Mouse (Mus musculus) ES-CJ7 (cell line): ENCODE measurements around the gene Aff1.

Experiments
- DNase-seq: peaks from one replicate; pipeline ENCODE4 v3.0.0; 2011; ENCODE audit warnings: low read depth, low spot score

The Aff1 gene

DNA sequence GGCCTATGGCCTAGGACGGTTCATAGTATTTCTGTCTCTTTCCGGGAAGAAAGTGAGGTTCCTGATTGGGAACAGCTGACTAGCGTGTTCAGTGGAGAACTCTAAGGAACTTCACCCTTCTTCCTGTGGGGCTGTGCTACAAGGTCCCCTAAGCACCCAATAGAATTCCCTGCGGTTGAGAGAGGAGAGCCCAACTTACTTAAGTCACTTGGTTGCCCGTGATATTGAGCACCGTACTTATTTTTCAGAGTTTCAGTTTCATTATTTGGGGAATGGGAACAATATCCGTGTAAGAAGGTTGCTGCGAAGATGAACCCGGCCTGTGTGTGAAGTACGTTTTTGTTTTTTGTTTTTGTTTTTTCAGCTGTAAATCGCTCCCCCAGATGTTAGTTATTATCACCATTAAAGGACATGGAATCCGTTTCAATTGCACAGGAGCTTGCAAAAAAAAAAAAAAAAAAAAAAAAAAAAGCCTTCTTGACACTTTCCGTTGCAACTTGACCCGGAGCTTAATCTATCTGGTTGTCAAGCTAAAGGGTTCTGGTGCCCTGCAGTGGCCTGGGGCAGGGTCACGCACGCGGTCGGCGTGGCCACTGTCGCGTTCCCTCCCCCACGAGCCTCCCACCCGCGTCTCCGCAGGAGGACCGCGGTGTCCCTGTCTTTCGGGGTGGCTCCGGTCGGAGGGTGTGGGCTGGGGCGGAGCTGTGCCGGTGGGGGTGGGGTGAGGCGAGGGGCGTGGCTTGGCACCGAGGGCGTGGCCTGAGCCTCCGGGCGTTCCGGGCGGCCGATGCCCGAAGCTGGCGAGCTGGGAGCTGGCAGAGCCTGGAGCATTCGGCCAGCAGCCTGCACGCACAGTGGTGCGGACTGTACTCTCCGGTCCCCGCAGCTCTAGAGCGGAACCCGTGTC, at the start of gene Aff1:
TSS of gene Aff1 (plus strand) at position 751 of the 907 bp plus-strand sequence.
- peak; percentile 86 for DNase-seq

DNA sequence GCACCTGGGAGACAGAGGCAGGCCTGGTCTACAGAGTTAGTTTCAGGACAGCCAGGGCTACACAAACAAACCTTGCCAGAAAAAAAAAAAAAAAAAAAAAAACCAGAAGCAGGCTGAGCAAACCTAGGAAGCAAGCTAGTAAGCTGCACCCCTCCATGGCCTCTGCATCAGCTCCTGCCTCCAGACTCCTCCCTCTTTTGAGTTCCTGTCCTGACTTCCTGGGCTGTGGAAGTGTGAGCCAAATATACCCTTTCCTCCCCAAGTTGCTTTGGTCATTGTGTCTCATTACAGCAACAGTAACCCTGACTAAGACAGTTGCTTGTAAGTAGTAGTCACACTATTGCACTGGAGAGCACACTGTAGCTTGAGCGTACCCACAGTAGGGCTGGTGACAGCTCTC, 48.0 kb upstream of the Aff1 start:
- peak; percentile 16 for DNase-seq

DNA sequence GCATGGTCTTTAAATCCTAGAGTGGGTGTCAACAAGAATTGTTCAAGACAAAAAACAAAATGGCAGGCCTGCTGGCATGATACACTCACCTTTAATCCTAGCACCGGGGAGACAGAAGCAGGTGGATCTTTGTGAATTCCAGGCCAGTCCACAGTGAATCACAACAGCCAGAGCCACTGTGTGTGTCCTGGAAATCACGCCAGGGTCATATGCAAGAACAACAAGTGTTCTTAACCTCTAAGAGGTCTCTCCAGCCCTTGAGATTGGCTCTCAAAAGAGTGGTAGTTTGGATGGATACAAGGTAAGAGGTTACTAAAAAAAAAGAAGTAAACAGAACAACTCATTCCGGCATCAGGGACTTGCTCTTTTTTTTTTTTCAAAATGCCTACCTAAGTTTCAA, 44.9 kb upstream of the Aff1 start:
- no peak for DNase-seq

DNA sequence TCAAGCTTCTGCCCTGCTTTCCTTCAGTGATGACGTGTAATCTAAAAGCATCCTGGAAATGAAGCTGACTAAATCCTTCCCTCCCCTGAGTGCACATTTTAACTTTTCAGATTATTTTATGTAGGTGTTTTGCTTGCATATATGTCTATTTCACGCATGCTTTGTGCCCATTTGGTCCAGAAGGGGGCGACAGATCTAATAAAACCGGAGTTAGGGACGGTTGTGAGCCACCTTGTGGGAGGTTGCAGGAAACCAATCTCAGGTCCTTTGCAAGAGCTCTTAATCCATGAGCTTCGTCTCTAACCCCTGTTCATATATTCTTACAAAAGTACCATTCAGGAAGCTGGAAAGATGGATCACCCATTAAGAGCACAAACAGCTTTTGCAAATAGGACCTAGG, 37.9 kb upstream of the Aff1 start:
- DNase-seq = peak; percentile 93

DNA sequence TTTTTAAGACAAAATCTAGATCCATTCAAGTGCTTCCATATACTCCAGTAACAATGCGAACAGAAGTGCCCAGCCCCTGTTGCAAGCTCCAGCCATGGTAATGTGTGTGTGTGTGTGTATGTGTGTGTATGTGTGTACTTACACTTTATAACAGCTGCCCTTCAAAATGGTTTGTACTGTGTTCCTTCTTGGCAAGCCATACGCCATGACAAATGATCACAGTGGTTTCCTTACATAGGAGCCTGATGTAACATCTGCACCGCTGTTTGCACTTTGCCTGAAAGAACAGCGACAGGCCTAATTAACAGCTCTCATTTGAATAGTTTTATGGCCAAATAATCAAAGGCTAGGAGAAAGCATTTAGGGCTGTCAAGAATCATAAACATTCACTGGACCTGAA, 37.4 kb upstream of the Aff1 start:
- DNase-seq = no peak

DNA sequence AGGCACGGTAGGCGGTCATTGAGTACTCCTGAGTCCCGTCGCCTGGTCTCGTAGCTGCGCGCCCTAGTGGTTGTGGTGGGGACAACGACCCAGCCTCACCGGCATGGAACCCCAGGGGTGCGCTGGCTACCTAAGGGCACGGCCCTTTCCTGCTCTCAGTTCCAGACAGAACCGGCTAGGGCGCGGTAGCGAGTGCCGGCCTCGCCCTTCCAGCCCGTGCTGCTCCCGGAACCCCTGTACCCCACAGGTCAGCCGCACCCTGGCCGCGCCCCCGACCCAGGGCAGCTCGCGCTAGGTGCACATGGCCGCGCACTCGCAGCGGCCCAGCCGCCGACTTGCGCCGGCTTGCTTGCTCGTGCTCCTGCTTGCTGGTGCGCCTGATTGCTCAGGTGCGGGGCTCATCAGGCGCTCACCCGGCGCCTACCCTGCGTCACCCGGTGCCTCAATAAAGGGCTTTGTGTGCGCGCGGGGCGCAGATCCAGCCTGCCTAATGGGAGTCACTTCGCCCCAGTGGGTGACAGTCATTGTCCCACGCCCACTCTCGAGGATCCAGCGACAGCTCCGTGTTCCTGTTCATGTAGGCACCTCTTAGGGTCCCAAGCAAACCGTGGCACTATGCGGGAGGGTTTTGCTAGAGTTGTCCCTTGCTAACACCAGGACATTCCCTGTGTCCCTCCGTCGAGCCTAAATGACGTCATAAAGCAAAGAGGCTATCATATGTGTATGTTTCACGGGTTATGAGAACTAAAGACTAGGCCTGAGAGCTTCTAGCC, 36.6 kb upstream of the Aff1 start, which contains the start of gene 1700016H13Rik:
TSS of gene 1700016H13Rik (minus strand) at position 665 of the 773 bp plus-strand sequence.
- peak; percentile 92 for DNase-seq

DNA sequence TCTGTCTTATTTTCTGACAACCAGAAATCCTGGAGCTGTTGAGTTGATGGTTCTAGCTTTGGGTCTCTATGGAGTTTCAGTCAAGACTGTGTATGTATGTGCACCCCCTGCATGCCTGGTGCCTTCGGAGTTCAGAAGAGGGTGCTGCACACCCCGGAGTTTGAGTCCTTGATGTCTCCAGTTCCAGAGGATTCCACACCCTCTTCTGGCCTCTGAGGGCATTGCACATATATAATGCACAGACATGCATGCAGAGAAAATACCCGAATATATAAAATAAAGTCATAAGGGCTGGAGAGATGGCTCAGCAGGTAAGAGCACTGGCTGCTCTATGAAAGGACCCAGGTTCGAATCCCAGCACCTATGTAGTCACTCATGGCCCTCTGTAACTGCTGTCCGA, 33.3 kb upstream of the Aff1 start:
- DNase-seq = peak; percentile 54

DNA sequence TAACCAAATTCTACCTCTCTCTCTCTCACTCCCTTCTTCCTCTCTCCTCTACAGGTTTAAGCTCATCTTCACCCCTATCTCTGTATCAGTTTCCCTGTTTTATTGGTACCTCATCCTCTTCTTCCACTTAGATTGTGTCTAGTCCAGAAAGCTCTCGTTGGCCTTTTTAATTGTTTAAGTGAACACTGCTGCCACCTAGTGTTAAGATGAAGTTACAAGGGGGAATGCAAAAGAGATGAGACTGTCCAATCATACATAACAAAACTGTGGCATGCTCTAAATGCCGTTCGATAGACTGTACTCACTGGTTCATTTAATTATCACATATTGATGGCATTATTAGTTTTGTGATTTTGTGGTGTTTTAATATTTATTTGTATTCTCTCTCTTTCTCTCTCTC, 32.6 kb upstream of the Aff1 start:
- DNase-seq = peak; percentile 78

DNA sequence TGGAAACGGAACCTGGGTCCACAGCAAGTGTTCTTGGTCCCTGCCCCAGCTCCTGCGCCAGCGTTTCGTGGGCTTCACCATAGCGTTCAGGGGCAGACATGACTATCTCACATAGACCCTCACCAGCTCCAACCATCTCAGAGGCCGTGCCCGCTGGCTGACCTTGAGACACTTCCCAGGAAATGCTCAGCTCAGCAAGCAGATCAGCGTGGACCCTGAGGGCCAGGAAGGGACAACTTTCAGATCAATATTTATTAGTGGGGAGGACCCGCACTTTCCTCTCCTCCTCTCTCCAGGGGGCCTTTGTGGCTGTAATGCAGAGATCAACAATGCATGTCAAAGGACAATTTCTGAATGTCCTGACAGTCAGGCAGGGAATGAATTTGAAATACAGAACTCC, 27.2 kb upstream of the Aff1 start:
- peak; percentile 55 for DNase-seq

DNA sequence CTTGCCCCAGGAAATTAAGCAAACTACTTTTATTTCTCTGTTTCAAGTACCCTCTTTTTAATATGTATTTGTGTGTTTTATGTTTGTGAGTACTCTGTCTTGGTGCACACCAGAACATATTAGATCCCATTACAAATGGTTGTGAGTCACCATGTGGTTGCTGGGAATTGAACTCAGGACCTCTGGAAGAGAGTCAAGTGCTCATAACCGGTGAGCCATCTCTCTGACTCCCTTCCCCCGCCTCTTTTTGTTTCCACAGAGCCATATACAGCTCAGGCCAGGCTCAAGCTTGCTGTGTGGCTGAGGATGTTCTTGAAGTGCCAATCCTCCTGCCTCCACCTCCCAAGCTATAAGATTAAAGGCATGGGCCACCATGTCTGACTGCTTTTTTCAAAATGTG, 26.3 kb upstream of the Aff1 start:
- DNase-seq = no peak

DNA sequence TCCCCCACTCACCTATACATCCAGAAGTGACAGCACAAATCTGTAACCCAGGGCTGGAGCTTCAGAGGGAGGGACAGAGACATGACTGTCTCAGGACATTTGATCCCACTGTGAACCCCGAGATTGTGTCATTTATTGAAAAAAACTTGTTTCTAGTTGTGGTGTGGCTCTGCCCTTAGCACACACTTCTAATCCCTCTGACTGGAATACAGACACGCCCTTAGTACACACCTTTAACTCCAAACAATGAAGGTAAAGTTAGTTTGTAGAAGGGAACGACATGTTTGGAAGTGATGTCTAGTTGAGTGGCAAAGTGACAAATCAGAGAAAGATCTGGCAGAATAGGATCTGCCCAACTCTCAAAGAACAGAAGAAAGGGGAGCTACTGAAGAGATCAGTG, 20.3 kb upstream of the Aff1 start:
- DNase-seq = no peak

DNA sequence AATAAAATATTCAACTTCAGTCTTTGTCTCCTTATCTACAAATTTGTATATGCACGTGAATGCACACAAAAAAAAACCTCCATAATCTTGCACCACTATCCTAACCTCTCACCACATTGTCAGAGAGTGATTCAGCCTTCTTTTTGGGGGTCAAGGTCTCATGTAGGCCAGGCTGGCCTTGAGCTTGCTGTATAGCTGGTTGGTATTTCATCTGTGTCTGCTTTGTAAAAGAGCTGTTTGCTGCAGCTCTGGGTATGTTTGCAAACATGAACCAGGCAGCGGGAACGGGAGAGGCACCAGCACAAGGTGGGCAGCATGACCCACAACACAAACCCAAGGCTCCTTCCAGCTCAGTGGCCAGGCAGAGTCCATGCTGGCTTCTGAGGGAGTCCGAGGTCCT, 18.6 kb upstream of the Aff1 start:
- no peak for DNase-seq

DNA sequence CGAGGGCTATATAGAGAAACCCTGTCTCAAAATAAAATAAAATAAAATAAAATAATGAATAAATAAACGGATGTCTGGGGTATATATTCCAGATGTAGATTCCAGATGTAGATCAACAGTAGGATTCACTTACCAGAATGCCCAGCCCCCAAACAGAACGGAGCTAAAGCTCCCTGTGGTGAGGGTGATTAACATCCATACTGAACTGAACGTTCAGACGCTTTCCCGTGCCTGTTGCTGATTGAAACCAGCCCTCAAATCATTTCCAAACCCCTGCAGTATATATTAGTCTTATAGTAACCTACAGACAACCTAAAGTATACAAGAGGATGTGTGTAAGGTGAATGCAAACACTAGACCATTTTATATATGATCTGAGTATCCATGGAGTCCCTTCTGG, 17.7 kb upstream of the Aff1 start:
- DNase-seq = peak; percentile 59

DNA sequence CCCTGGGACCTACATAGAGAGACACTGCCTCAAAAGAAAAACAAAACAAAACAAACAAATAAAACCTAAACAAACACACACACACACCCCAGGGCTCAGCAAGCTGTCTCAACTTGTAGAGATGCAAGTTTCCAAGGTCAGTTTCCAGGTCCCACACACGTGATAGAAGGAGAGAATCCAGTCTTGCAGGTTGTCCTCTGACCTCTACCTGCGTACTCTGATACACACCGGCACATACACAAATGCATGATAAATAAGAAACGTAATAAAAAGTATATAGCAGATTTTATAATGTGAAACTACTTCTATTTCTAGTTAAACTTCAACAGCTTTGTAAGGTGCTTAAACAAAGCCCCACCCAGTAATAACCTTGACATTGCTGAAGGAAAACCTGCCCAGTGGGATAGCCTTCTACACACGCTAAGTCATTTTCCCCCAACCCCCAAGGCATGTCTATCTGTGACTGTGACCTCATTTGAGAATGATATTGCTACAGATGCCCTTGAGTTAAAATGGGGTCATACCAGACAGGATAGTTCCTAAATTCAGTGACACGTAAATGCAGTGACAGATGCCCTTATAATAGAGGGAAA, 15.8 kb upstream of the Aff1 start:
- no peak for DNase-seq

DNA sequence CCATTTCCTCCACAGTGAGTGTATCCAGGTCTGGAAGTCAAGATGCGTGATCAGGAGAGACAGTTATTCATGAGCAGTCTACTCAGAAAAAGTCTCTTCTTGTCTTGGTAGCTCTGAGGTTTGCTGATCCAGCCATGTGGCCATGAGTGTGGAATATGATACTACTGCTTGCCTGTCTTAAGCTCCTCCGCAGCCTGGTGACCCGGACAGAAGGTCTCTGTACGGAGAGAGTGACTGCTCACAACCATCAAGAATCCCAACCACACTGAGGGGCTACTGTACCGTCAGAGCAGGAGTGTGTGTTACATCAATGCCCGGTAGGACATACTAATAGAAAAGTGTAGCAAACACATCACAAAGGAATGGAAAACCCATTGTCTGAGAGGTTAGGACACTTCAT, 14.3 kb upstream of the Aff1 start:
- no peak for DNase-seq

DNA sequence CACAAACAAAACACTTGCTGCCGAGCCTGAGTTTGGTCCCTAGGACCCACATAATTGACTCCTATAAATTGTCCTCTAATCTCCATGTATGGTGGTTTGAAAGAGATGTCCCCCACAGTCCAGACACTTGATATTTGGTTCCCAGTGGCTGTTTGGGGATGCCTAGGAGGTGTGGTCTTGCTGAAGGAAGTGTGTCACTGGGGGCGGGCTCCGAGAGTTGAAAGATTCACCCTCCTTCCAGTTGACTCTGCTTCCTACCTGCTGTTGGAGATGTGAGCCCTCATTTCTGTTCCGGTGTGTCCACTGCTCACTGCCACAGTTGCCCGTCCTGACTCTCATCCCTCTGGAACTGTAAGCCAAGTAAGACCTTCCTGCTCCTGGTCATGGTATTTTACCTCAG, 13.2 kb upstream of the Aff1 start:
- DNase-seq = peak; percentile 56

DNA sequence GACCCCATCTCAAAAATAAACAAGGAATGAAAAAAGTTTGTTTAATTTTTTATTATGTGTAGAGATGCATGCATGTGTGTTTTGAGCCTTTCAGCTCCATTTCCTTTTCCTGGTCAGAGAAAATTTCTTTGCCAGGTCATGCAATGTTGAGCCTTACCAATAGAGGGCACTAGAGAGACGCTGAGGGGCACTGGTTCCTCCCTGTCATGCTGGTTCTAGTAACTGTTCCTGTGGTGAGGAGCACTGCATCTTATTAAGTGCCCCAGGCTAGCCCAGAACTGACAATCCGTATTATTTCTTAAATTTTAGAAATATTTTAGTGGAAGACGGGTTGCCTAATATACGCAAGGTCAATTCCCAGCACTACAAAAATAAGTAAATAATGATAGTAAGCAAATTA, 11.8 kb upstream of the Aff1 start:
- DNase-seq = peak; percentile 79

DNA sequence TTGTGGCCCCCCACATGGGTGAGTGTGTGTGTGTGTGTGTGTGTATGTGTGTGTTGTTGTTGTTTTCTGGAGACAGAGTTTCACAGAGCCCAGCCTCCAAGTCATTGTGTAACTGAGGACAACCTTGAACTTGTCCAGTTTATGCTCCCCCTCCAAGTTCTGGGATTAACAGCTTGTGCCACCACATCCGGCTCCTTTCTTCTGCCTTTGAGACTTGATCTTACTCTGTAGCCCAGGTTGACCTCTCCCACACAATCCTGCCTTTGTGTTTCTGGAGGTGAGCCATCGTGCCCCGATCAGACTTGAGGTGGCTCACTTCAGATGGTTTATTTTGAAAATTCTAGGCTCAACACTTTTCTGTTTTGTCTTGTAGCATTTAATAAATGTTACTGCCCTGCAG, 10.3 kb upstream of the Aff1 start:
- no peak for DNase-seq

DNA sequence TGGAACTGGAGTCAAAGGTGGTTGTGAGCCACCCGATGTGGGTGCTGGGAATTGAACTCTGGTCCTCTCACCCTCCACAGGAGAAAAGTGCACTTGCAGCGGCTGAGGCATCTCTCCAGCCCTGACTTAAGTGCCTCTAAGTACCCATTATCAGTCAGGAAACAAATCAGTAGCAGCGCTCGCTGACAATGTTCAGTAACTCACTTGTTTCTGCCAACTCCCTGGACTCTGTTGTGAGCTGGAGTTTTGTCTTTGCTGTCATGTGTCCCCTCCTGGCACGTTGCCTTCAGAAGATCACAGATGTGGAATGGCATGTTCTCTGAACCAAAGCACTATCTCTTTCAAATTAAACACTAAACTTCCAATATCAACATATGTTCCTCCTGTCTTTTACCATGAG, 2.5 kb upstream of the Aff1 start:
- DNase-seq = no peak

DNA sequence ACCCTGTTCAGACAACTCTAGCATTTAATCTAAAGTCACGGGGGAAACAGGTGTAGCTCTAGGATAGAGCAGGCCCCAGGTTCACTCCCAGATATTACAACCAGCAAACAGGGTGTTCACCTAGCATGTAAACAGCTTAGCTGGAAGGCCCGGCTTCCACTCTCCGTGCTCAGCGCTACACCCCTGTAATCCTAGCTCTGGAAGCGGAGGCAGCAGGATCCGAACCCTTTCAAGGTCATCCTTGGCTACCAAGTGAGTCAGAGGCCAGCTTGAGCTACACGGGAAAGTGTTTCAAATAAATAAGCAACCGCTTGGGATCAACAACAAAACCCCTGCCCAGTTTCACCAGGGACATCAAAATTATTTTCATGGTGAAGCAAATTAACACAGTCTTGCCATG, 2.0 kb upstream of the Aff1 start:
- peak; percentile 74 for DNase-seq

DNA sequence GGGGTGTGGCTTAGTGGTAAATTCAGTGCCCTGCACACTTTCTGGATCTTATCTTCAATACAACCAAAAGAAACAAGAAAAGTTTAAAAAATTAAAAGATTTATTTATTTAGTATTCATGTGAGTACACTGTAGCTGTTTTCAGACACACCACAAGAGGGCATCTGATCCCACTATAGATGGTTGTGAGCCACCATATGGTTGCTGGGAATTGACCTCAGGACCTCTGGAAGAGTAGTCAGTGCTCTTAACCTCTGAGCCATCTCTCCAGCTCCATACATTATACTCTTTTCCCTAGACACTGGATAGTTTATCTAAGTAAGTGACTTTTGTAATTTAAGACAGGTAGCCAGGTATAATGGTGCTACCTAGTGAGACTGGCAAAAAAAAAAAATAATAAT, 1.0 kb upstream of the Aff1 start:
- no peak for DNase-seq

DNA sequence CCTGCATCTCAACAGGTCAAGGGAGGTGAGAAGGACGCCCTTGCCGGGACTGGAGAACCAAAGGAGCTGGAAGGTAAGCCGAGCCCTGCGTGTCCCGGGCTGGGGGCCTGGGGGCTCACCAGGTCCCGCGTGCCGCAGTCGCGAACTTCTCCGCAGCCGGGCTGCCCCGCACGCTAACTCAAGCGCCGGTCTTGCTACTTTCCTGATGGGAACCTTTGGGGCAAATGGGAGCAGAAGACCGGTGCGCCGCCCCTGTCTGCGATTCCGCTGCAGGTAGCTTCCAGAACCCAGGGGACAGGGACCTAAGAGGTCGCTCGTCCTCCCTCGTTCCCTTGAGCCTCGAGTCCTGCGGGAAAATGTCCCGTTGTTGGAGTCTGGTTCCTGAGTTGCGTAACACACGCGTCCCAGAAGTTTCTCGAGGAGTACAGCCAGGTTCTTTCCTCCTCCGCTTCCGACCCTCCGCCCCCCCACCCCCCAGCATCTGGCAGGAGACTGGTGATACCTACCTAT, 412 bp downstream of the Aff1 start:
- DNase-seq = no peak
